Mouse (Mus musculus): ENCODE measurements around the gene Cpeb1.

DNA sequence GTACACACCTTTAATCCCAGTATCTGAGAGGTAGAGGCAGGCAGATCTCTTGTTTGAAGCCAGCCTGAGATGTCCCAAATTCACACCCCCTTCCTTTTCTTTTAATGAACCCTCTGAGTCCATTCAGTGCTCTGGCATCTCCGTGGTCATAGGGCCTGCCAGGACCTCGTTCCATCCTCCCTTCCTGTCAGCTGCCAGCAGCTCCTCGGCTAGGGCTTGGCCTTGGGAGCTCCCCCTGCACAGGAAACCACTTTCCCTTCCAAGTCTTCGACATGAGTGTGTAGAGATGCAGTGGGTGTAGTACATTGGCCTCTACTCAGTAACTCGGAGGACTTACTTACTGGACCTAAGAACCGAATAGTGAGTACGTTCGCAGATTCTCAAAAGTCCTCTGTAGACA, 139.7 kb downstream of the Cpeb1 start:
- no peak for TF ChIP-seq GATA1 (IDR thresholded peaks at IDR 0.05; ENCODE audit: low read length)
- no peak for TF ChIP-seq TAL1 (IDR thresholded peaks at IDR 0.05; ENCODE audit: low read length)
